Mouse (Mus musculus): ENCODE results near the gene Ccdc85c. TPM values are rescaled to one million over a fixed set of nuclear protein-coding genes. Genes with fewer than 3 reads are reported as not detected.

Gene Ccdc85c
- polyA plus RNA-seq, 1 experiment from 2014 or later: 25.4 TPM

GRCm38 (mm10) chr12:108310456-108311027 is 35.3 kb upstream of the Ccdc85c start:
- in situ Hi-C loops (cut with MboI; ENCODE audit: low pct_unique_long_range_greater_than_20kb): no loop called here
- no peak for DNase-seq (ENCODE audit: low read depth, low spot score)
- H3K27me3 ChIP-seq: no peaks in the 10 kb centered on the region
- POLR2A ChIA-PET: interaction anchor here (0.8 to 0.9 kb wide), 2 partner anchors 103 to 130 kb away, joined by 3 read pairs; no protein-coding TSS in a partner anchor
- CTCF ChIA-PET: interaction anchor here (1.4 kb wide), 1 partner anchor 24 kb away, joined by 3 read pairs; the partner anchor contains the start of gene Cyp46a1
- ATAC-seq: no peak
- TF ChIP-seq CTCF (IDR thresholded peaks at IDR 0.05): no peak

GRCm38 (mm10) chr12:108310041-108310440 is 34.8 kb upstream of the Ccdc85c start:
- no peak for TF ChIP-seq CTCF (IDR thresholded peaks at IDR 0.05)
- in situ Hi-C loops (cut with MboI; ENCODE audit: low pct_unique_long_range_greater_than_20kb): no loop called here
- DNase-seq (ENCODE audit: low read depth, low spot score) (no peak), ATAC-seq (no peak)
- H3K27me3 ChIP-seq: no peaks in the 10 kb centered on the region
- POLR2A ChIA-PET: interaction anchor here (0.8 to 0.9 kb wide), 2 partner anchors 103 to 129 kb away, joined by 3 read pairs; no protein-coding TSS in a partner anchor
- CTCF ChIA-PET: interaction anchor here (1.4 kb wide), 1 partner anchor 25 kb away, joined by 3 read pairs; the partner anchor contains the start of gene Cyp46a1

GRCm38 (mm10) chr12:108309116-108309794 is 34.0 kb upstream of the Ccdc85c start:
- ChIA-PET CTCF (no interaction called here), POLR2A (interaction anchor here (0.8 kb wide), 1 partner anchor 128 kb away, joined by 3 read pairs; no protein-coding TSS in a partner anchor)
- no peak for TF ChIP-seq CTCF (IDR thresholded peaks at IDR 0.05)
- no peaks in the 10 kb centered on the region for H3K27me3 ChIP-seq
- ATAC-seq (peak; percentile 75), DNase-seq (ENCODE audit: low read depth, low spot score) (peak; percentile 71)
- in situ Hi-C loops (cut with MboI; ENCODE audit: low pct_unique_long_range_greater_than_20kb): no loop called here

- ChIA-PET POLR2A (no interaction called here), CTCF (no interaction called here)
- no peaks in the 10 kb centered on the region for H3K27me3 ChIP-seq
- DNase-seq (ENCODE audit: low read depth, low spot score) (peak; percentile 75), ATAC-seq (peak; percentile 33)
- TF ChIP-seq CTCF (IDR thresholded peaks at IDR 0.05): no peak
- in situ Hi-C loops (cut with MboI; ENCODE audit: low pct_unique_long_range_greater_than_20kb): no loop called here
Measured at GRCm38 (mm10) chr12:108308363-108308856, 33.2 kb upstream of the Ccdc85c start.

- TF ChIP-seq CTCF (IDR thresholded peaks at IDR 0.05): no peak
- H3K27me3 ChIP-seq: no peaks in the 10 kb centered on the region
- ChIA-PET POLR2A (no interaction called here), CTCF (interaction anchor here (0.9 to 1.5 kb wide), 3 partner anchors 9 to 97 kb away, joined by 3 read pairs; no protein-coding TSS in a partner anchor)
- no peak for ATAC-seq
- DNase-seq (ENCODE audit: low read depth, low spot score): no peak
- in situ Hi-C loops (cut with MboI; ENCODE audit: low pct_unique_long_range_greater_than_20kb): no loop called here
Measured at GRCm38 (mm10) chr12:108307553-108307952, 32.3 kb upstream of the Ccdc85c start.

- ATAC-seq: no peak
- in situ Hi-C loops (cut with MboI; ENCODE audit: low pct_unique_long_range_greater_than_20kb): no loop called here
Measured at GRCm38 (mm10) chr12:108305812-108306794, 30.9 kb upstream of the Ccdc85c start, which contains the start of gene Hhipl1. TSS of gene Hhipl1 (plus strand) at chr12:108306270.

GRCm38 (mm10) chr12:108305172-108305571 is 29.9 kb upstream of the Ccdc85c start:
- in situ Hi-C loops (cut with MboI; ENCODE audit: low pct_unique_long_range_greater_than_20kb): no loop called here
- H3K27me3 ChIP-seq: no peaks in the 10 kb centered on the region
- DNase-seq (ENCODE audit: low read depth, low spot score) (no peak), ATAC-seq (no peak)
- ChIA-PET POLR2A (no interaction called here), CTCF (interaction anchor here (0.8 to 1.5 kb wide), 2 partner anchors 11 to 224 kb away, joined by 3 read pairs; no protein-coding TSS in a partner anchor)
- TF ChIP-seq CTCF (IDR thresholded peaks at IDR 0.05): no peak

More at GRCm38 (mm10) chr12:108305812-108306794, 30.9 kb upstream of the Ccdc85c start, which contains the start of gene Hhipl1:
- H3K27me3 ChIP-seq: no peaks in the 10 kb centered on the region
- TF ChIP-seq CTCF (IDR thresholded peaks at IDR 0.05): no peak
- CTCF ChIA-PET: no interaction called here
- POLR2A ChIA-PET: no interaction called here
- DNase-seq (ENCODE audit: low read depth, low spot score): no peak

GRCm38 (mm10) chr12:108303778-108304365 is 28.6 kb upstream of the Ccdc85c start:
- ATAC-seq (no peak), DNase-seq (ENCODE audit: low read depth, low spot score) (no peak)
- TF ChIP-seq CTCF (IDR thresholded peaks at IDR 0.05): no peak
- CTCF ChIA-PET: interaction anchor here (1.5 kb wide), 1 partner anchor 225 kb away, joined by 3 read pairs; no protein-coding TSS in a partner anchor
- no peaks in the 10 kb centered on the region for H3K27me3 ChIP-seq
- in situ Hi-C loops (cut with MboI; ENCODE audit: low pct_unique_long_range_greater_than_20kb): no loop called here
- POLR2A ChIA-PET: no interaction called here

- ChIA-PET CTCF (interaction anchor here (1.5 kb wide), 1 partner anchor 8 kb away, joined by 3 read pairs; no protein-coding TSS in a partner anchor), POLR2A (no interaction called here)
- DNase-seq (ENCODE audit: low read depth, low spot score) (no peak), ATAC-seq (no peak)
- H3K27me3 ChIP-seq: no peaks in the 10 kb centered on the region
- in situ Hi-C loops (cut with MboI; ENCODE audit: low pct_unique_long_range_greater_than_20kb): no loop called here
- TF ChIP-seq CTCF (IDR thresholded peaks at IDR 0.05): no peak
Measured at GRCm38 (mm10) chr12:108301006-108301405, 25.8 kb upstream of the Ccdc85c start.

Data from Patski (cell line).